Mouse (Mus musculus) erythroblast, embryonic 14.5 days (primary cell): Measurements from ENCODE around the gene Ntpcr. TPM values are rescaled to one million over a fixed set of nuclear protein-coding genes. Genes with fewer than 3 reads are reported as not detected.

ENCODE experiments used
- H3K27me3 ChIP-seq: 2 replicates; pipeline ENCODE4 v1.6.1; 2012; ENCODE audit warnings: inconsistent platforms; ENCODE audit not compliant: control insufficient read depth
- H3K36me3 ChIP-seq: 2 replicates; pipeline ENCODE4 v1.6.1; 2012; ENCODE audit warnings: mild to moderate bottlenecking, inconsistent platforms; ENCODE audit not compliant: control insufficient read depth
- H3K4me1 ChIP-seq: 2 replicates; pipeline ENCODE4 v1.6.1; 2012; ENCODE audit warnings: inconsistent platforms; ENCODE audit not compliant: control insufficient read depth
- H3K4me3 ChIP-seq: replicated peaks from 2 replicates; pipeline ENCODE3; 2012; ENCODE audit warnings: moderate library complexity, mild to moderate bottlenecking, inconsistent platforms
- H3K9me3 ChIP-seq: 2 replicates; pipeline ENCODE4 v1.6.1; 2012; ENCODE audit warnings: low read length, inconsistent platforms, mixed read lengths; ENCODE audit not compliant: control insufficient read depth
- GATA1 ChIP-seq: IDR thresholded peaks from 2 replicates; pipeline ENCODE4 v1.6.1; 2012; ENCODE audit warnings: low read length, inconsistent platforms, mixed read lengths
- TAL1 ChIP-seq: IDR thresholded peaks from 3 replicates; pipeline ENCODE4 v1.6.1; 2012; ENCODE audit warnings: low read length, inconsistent platforms, mixed read lengths
- polyA plus RNA-seq: library from polyadenylated mRNA; stranded (reverse); fragments of >175 nt; gene quantifications from 2 replicates; pipeline ENCODE4 v1.2.3, GENCODE M21; 2012

The Ntpcr gene
- polyA plus RNA-seq, 1 experiment: 0.12 TPM

- Histone ChIP-seq H3K4me3 (no peak overlapping the region), H3K36me3 (no peaks in the 10 kb centered on the region), H3K9me3 (no peaks in the 10 kb centered on the region; the same call in 1 of the 2 replicates), H3K4me1 (peaks cover 7% of the 10 kb centered on the region), H3K27me3 (no peaks in the 10 kb centered on the region)
- TF ChIP-seq TAL1 (no peak), GATA1 (no peak)
These were observed 29.3 kb downstream of the Ntpcr start for GRCm38 (mm10) chr8:125759022-125759421.

- Histone ChIP-seq H3K27me3 (no peaks in the 10 kb centered on the region), H3K9me3 (no peaks in the 10 kb centered on the region; the same call in 1 of the 2 replicates)
These were observed 33.5 kb downstream of the Ntpcr start for GRCm38 (mm10) chr8:125763066-125763786.

GRCm38 (mm10) chr8:125768079-125768478 is 38.3 kb downstream of the Ntpcr start:
- Histone ChIP-seq H3K4me1 (peaks cover 3% of the 10 kb centered on the region), H3K27me3 (no peaks in the 10 kb centered on the region), H3K36me3 (no peaks in the 10 kb centered on the region), H3K9me3 (no peaks in the 10 kb centered on the region), H3K4me3 (no peak overlapping the region)
- TF ChIP-seq TAL1 (no peak), GATA1 (no peak)

More at GRCm38 (mm10) chr8:125763066-125763786, 33.5 kb downstream of the Ntpcr start:
- H3K4me1 ChIP-seq: peaks cover 7% of the 10 kb centered on the region
- H3K36me3 ChIP-seq: no peaks in the 10 kb centered on the region
- H3K4me3 ChIP-seq: no peak overlapping the region
- TF ChIP-seq TAL1 (no peak), GATA1 (no peak)

- Histone ChIP-seq H3K27me3 (no peaks in the 10 kb centered on the region), H3K4me1 (no peaks in the 10 kb centered on the region), H3K36me3 (no peaks in the 10 kb centered on the region), H3K4me3 (no peak overlapping the region), H3K9me3 (no peaks in the 10 kb centered on the region)
- TF ChIP-seq TAL1 (no peak), GATA1 (no peak)
These were observed 42.5 kb downstream of the Ntpcr start for GRCm38 (mm10) chr8:125772300-125772699.

GRCm38 (mm10) chr8:125773281-125773803 is 43.6 kb downstream of the Ntpcr start:
- no peaks in the 10 kb centered on the region for H3K27me3 ChIP-seq
- H3K36me3 ChIP-seq: no peaks in the 10 kb centered on the region
- H3K4me1 ChIP-seq: no peaks in the 10 kb centered on the region
- no peak for TF ChIP-seq TAL1
- TF ChIP-seq GATA1: no peak
- no peaks in the 10 kb centered on the region for H3K9me3 ChIP-seq
- no peak overlapping the region for H3K4me3 ChIP-seq

- Histone ChIP-seq H3K4me1 (no peaks in the 10 kb centered on the region), H3K9me3 (no peaks in the 10 kb centered on the region), H3K36me3 (no peaks in the 10 kb centered on the region), H3K27me3 (no peaks in the 10 kb centered on the region), H3K4me3 (no peak overlapping the region)
- TF ChIP-seq GATA1 (no peak), TAL1 (no peak)
These were observed 45.3 kb downstream of the Ntpcr start for GRCm38 (mm10) chr8:125775031-125775430.

GRCm38 (mm10) chr8:125776314-125776713 is 46.6 kb downstream of the Ntpcr start:
- Histone ChIP-seq H3K9me3 (no peaks in the 10 kb centered on the region), H3K4me1 (no peaks in the 10 kb centered on the region), H3K27me3 (no peaks in the 10 kb centered on the region), H3K36me3 (no peaks in the 10 kb centered on the region), H3K4me3 (no peak overlapping the region)
- TF ChIP-seq GATA1 (no peak), TAL1 (no peak)

GRCm38 (mm10) chr8:125776800-125777199 is 47.0 kb downstream of the Ntpcr start:
- H3K9me3 ChIP-seq: no peaks in the 10 kb centered on the region
- TF ChIP-seq GATA1 (no peak), TAL1 (no peak)
- no peaks in the 10 kb centered on the region for H3K36me3 ChIP-seq
- H3K4me1 ChIP-seq: no peaks in the 10 kb centered on the region
- no peaks in the 10 kb centered on the region for H3K27me3 ChIP-seq
- no peak overlapping the region for H3K4me3 ChIP-seq

GRCm38 (mm10) chr8:125777478-125778164 is 47.9 kb downstream of the Ntpcr start:
- H3K36me3 ChIP-seq: no peaks in the 10 kb centered on the region
- no peaks in the 10 kb centered on the region for H3K9me3 ChIP-seq
- H3K4me1 ChIP-seq: no peaks in the 10 kb centered on the region
- TF ChIP-seq TAL1 (no peak), GATA1 (no peak)
- no peak overlapping the region for H3K4me3 ChIP-seq
- H3K27me3 ChIP-seq: no peaks in the 10 kb centered on the region
